Mouse (Mus musculus) neural tube, embryonic 13.5 days (tissue): ENCODE results near the gene Nadk. TPM values are rescaled to one million over a fixed set of nuclear protein-coding genes. Genes with fewer than 3 reads are reported as not detected.

Source experiments
- ATAC-seq: fragments of 200-750 bp; cut with Nextera tagmentation; 2 replicates; pipeline ENCODE4 v1.8.0; 2017; ENCODE audit warnings: low read depth, mild to moderate bottlenecking, moderate TSS enrichment, moderate library complexity
- H3K27ac ChIP-seq: fragments of 300-500 bp; sonication (generic); replicated peaks from 2 replicates; pipeline ENCODE4 v1.5.1; 2015; ENCODE audit warnings: moderate library complexity, mild to moderate bottlenecking, inconsistent platforms
- H3K27me3 ChIP-seq: fragments of 300-500 bp; sonication (generic); 2 replicates; pipeline ENCODE4 v1.6.1; 2015; ENCODE audit warnings: mild to moderate bottlenecking, inconsistent platforms
- H3K36me3 ChIP-seq: fragments of 300-500 bp; sonication (generic); 2 replicates; pipeline ENCODE4 v1.6.1; 2015; ENCODE audit warnings: mild to moderate bottlenecking, inconsistent platforms
- H3K4me1 ChIP-seq: fragments of 300-500 bp; sonication (generic); replicated peaks from 2 replicates; pipeline ENCODE4 v1.6.1; 2015; ENCODE audit warnings: inconsistent platforms
- H3K4me2 ChIP-seq: fragments of 300-500 bp; sonication (generic); 2 replicates; pipeline ENCODE4 v1.6.1; 2015; ENCODE audit warnings: inconsistent platforms, mild to moderate bottlenecking, moderate library complexity
- H3K4me3 ChIP-seq: fragments of 300-500 bp; sonication (generic); 2 replicates; pipeline ENCODE4 v1.5.1; 2015; ENCODE audit warnings: mild to moderate bottlenecking, inconsistent platforms
- H3K9ac ChIP-seq: fragments of 300-500 bp; sonication (generic); 2 replicates; pipeline ENCODE4 v1.6.1; 2015; ENCODE audit warnings: moderate library complexity, mild to moderate bottlenecking, inconsistent platforms
- H3K9me3 ChIP-seq: fragments of 300-500 bp; sonication (generic); 2 replicates; pipeline ENCODE4 v1.6.1; 2016; ENCODE audit warnings: inconsistent platforms
- WGBS: fragments of 180-500 bp; shearing (Covaris S2); methylation state at CpG from one replicate; pipeline ENCODE4 v1.1.7; 2015; 5-methylcytosine and 5-hydroxymethylcytosine counted together
- polyA plus RNA-seq: library from polyadenylated mRNA; unstranded; fragments of >200 nt; fragmentation: Nextera tagmentation; extraction: Ambion mirVana; gene quantifications from 2 replicates; pipeline ENCODE4 v1.2.1, GENCODE M21; 2015

The Nadk gene
- polyA plus RNA-seq, 1 experiment from 2014 or later = 77.5 TPM

DNA sequence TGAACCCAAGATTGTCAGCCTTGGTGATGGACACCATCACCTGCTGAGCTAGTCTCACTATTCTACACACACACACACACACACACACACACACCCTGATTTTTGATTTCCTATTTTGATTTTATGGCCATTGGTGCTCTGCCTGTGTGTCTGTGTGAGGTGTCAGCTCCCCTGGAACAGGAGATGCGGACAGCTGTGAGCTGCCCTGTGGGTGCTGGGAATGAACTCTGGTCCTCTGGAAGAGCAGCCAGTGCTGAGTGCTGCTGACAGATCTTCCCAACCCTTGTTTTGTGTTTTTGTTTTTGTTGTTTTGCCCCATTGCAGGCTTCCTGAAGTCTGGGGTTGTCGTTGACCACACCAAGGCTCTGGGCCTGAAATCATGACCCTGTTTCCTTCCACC, 11.0 kb downstream of the Nadk start:
- 95% methylated on average over 2 of the region's 2 CpGs for WGBS
- ATAC-seq = no peak

DNA sequence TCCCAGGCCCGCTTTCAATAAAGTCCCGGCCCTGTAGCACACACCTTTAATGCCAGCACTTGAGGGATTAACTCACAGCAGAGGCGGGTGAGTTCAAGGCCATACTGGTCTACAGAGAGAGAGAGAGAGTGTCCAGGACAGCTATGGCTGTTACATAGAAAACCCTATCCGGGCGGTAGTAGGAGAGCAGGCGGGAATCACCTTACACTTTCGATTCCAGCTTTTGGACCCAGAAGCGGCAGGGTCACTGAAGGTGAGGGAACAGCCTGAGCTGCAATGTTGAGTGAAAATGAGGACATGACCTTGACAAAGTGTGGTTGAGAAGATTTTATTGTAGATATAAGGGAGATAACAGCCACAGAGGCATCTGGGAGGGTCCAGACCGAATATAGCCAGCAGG, 11.7 kb downstream of the Nadk start:
- Histone ChIP-seq H3K27ac (no peak overlapping the region), H3K4me3 (no peak overlapping the region), H3K4me1 (no peaks in the 10 kb centered on the region; the same call in 1 of the 2 replicates), H3K36me3 (peaks cover 30% of the 10 kb centered on the region), H3K27me3 (no peaks in the 10 kb centered on the region), H3K9me3 (no peaks in the 10 kb centered on the region), H3K4me2 (no peak overlapping the region), H3K9ac (no peak overlapping the region)
- ATAC-seq = no peak
- WGBS = 97% methylated on average over 9 of the region's 9 CpGs

More for the DNA sequence above, 11.0 kb downstream of the Nadk start:
- Histone ChIP-seq H3K9ac (no peak overlapping the region), H3K4me3 (no peak overlapping the region), H3K4me2 (no peak overlapping the region), H3K27me3 (no peaks in the 10 kb centered on the region), H3K27ac (no peak overlapping the region), H3K9me3 (no peaks in the 10 kb centered on the region), H3K4me1 (no peaks in the 10 kb centered on the region; the same call in none of the 2 replicates), H3K36me3 (peaks cover 23% of the 10 kb centered on the region)

GRCm38 (mm10) chr4:155574931-155575330, 12.8 kb downstream of the Nadk start:
- Histone ChIP-seq H3K4me2 (no peak overlapping the region), H3K27me3 (no peaks in the 10 kb centered on the region), H3K9ac (no peak overlapping the region), H3K4me1 (no peaks in the 10 kb centered on the region; the same call in 1 of the 2 replicates), H3K9me3 (no peaks in the 10 kb centered on the region), H3K27ac (no peak overlapping the region), H3K36me3 (peaks cover 40% of the 10 kb centered on the region), H3K4me3 (no peak overlapping the region)
- ATAC-seq = no peak
- 88% methylated on average over 11 of the region's 11 CpGs for WGBS

DNA sequence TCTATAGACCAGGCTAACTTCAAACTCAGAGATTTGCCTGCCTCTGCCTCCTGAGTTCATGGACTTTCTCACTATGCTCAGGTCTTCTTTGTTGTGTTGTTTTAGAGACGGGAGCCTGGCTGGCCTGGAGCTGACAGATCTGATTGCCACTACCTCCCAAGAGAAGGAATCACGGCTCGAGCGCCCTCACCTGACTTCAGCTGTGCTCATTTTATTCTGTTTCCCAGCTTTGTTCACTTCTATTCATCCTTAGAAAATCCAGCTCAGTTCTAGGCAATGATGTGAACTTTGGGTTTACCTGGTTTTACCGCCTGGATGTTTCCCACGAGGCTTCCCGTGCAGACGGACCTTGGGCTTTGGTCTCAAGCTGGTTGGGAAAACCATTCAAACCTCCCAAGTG, 13.3 kb downstream of the Nadk start:
- no peak overlapping the region for H3K4me3 ChIP-seq
- H3K4me2 ChIP-seq = no peak overlapping the region
- no peak for ATAC-seq
- H3K27me3 ChIP-seq = no peaks in the 10 kb centered on the region
- no peaks in the 10 kb centered on the region; the same call in 1 of the 2 replicates for H3K4me1 ChIP-seq
- no peak overlapping the region for H3K9ac ChIP-seq
- no peaks in the 10 kb centered on the region for H3K9me3 ChIP-seq
- 89% methylated on average over 8 of the region's 8 CpGs for WGBS
- H3K27ac ChIP-seq = no peak overlapping the region
- peaks cover 40% of the 10 kb centered on the region for H3K36me3 ChIP-seq

DNA sequence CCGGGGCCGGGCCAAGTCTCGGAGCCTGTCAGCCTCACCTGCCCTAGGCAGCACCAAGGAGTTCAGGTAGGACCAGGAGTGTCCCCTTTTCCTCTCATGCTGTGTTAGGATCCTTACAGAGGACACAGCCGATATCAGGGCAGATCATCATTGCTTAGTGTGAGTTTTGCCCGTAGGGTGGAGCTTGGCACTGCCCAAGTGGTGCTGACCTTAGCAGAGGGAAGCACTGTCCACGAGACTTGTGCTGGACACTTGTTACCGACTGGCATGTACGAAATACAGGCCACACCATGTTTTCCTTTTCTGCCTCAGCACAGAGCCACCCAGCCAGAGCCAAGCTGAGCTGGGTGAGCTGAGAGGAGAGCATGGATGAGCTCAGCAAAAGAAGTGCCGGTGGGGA, 15.0 kb downstream of the Nadk start:
- peaks cover 46% of the 10 kb centered on the region for H3K36me3 ChIP-seq
- no peaks in the 10 kb centered on the region for H3K4me1 ChIP-seq
- H3K4me3 ChIP-seq = no peak overlapping the region
- no peak overlapping the region for H3K9ac ChIP-seq
- no peak for ATAC-seq
- no peak overlapping the region for H3K27ac ChIP-seq
- H3K4me2 ChIP-seq = no peak overlapping the region
- no peaks in the 10 kb centered on the region for H3K9me3 ChIP-seq
- WGBS = 96% methylated on average over 9 of the region's 9 CpGs
- no peaks in the 10 kb centered on the region for H3K27me3 ChIP-seq

- H3K36me3 ChIP-seq = peaks cover 53% of the 10 kb centered on the region
- no peaks in the 10 kb centered on the region for H3K9me3 ChIP-seq
- H3K27ac ChIP-seq = no peak overlapping the region
- H3K4me3 ChIP-seq = no peak overlapping the region
- no peak for ATAC-seq
- WGBS = 91% methylated on average over 5 of the region's 5 CpGs
- H3K4me2 ChIP-seq = no peak overlapping the region
- no peaks in the 10 kb centered on the region for H3K4me1 ChIP-seq
- no peak overlapping the region for H3K9ac ChIP-seq
- H3K27me3 ChIP-seq = no peaks in the 10 kb centered on the region
Measured at GRCm38 (mm10) chr4:155577741-155578140, 15.6 kb downstream of the Nadk start.

GRCm38 (mm10) chr4:155578336-155579125, 16.4 kb downstream of the Nadk start:
- no peak overlapping the region for H3K27ac ChIP-seq
- WGBS = 90% methylated on average over 7 of the region's 7 CpGs
- no peak overlapping the region for H3K4me3 ChIP-seq
- no peaks in the 10 kb centered on the region for H3K27me3 ChIP-seq
- H3K9ac ChIP-seq = no peak overlapping the region
- H3K9me3 ChIP-seq = no peaks in the 10 kb centered on the region
- H3K4me2 ChIP-seq = no peak overlapping the region
- H3K4me1 ChIP-seq = no peaks in the 10 kb centered on the region
- peaks cover 58% of the 10 kb centered on the region for H3K36me3 ChIP-seq
- ATAC-seq = no peak

GRCm38 (mm10) chr4:155580420-155580819, 18.2 kb downstream of the Nadk start:
- 28% methylated on average over 1 of the region's 1 CpGs for WGBS
- no peaks in the 10 kb centered on the region for H3K4me1 ChIP-seq
- H3K9me3 ChIP-seq = no peaks in the 10 kb centered on the region
- no peaks in the 10 kb centered on the region for H3K27me3 ChIP-seq
- no peak overlapping the region for H3K9ac ChIP-seq
- no peak overlapping the region for H3K27ac ChIP-seq
- peaks cover 77% of the 10 kb centered on the region for H3K36me3 ChIP-seq
- H3K4me3 ChIP-seq = no peak overlapping the region
- no peak for ATAC-seq
- H3K4me2 ChIP-seq = no peak overlapping the region

DNA sequence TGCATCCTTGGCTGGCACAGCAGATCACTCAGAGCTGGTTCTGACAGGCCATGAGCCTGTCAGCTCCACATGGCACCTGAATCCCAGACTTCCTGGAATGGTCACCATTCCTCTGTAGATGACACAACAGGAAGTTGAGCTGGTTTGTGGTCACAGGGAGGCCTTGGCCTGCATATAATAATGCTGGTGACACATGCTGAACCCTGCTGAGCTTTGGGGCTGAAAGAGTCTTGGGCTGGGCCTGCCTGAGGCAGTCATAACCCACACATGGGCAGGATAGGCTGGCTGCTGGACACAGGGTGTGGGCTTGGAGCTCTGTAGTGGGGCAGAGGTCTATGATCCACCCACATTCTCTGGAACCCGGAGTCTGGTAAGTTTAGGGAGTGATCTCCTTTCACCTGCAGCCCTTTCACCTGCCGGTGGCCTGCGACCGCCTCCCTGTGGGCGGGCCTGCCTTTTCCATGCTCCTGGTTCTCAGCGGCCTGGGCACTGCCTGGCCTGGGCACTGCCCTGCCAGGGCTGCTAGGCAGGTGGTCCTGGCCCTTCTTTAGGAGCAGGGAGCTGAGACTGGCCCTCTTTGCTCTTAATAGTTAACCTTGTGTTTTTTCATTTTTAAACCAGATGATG, 20.2 kb downstream of the Nadk start:
- no peaks in the 10 kb centered on the region for H3K27me3 ChIP-seq
- H3K4me3 ChIP-seq = no peak overlapping the region
- H3K9ac ChIP-seq = no peak overlapping the region
- no peak overlapping the region for H3K27ac ChIP-seq
- H3K4me2 ChIP-seq = no peak overlapping the region
- no peaks in the 10 kb centered on the region for H3K4me1 ChIP-seq
- peaks cover 80% of the 10 kb centered on the region for H3K36me3 ChIP-seq
- 94% methylated on average over 6 of the region's 6 CpGs for WGBS
- ATAC-seq = no peak
- no peaks in the 10 kb centered on the region for H3K9me3 ChIP-seq

DNA sequence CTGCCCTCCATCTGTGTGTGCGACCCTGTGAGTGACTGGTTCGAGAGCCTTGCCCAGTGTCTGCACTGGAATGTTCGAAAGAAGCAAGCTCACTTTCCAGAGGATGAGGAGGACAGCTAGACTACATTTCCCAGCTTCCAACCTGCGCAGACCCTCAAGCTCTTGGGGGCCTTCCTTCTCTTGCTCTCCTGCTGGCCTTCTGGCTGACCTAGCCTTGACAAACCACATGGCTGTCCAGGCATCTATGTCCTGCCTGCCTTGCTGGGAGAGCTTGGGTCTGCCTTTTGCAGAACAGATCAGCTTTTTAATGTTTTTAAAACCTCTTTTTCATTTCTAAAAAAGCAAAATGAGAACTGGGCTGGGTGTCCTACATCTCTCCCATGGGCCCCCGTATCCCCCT, 27.2 kb downstream of the Nadk start:
- H3K4me1 ChIP-seq = no peaks in the 10 kb centered on the region

DNA sequence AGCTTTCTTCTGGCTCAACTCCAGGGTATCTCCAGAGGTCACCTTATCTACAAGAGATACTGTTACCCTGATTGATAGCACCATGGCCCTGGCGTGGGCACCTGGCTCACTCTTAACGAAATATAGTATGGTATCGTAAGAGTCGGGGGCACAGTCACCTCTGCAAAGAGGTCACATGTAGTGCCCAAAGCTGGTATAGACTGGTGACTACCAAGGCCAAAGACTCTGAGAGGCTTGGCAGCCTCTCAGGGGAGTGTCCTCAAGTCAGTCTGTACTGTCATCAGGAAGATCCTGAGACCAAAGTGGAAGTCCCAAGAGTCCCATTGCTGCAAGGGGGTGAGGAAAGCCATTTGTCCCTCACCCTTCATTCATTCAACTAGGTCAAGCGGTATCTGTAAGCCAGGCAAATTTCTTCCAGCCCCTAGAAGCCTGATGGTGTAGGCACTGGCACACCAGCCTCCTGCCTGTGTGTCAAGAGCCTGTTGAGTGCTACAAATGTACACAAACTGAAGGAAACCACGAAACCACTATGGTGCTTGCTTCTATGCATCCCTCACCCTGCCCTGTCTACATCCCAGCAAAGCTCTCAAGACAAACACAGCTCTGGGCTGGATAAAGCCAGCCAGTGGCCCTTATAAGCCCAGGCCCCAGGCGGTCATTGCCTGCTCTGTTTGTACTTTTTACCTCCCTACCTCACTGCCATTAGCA, 29.0 kb downstream of the Nadk start:
- no peaks in the 10 kb centered on the region for H3K9me3 ChIP-seq
- H3K4me1 ChIP-seq = no peaks in the 10 kb centered on the region
- H3K4me3 ChIP-seq = no peak overlapping the region
- no peak overlapping the region for H3K9ac ChIP-seq
- no peak for ATAC-seq
- no peak overlapping the region for H3K4me2 ChIP-seq
- H3K27ac ChIP-seq = no peak overlapping the region
- WGBS = 87% methylated on average over 7 of the region's 7 CpGs
- peaks cover 51% of the 10 kb centered on the region for H3K36me3 ChIP-seq
- H3K27me3 ChIP-seq = no peaks in the 10 kb centered on the region

More for the DNA sequence above, 27.2 kb downstream of the Nadk start:
- Histone ChIP-seq H3K27ac (no peak overlapping the region), H3K27me3 (no peaks in the 10 kb centered on the region), H3K36me3 (peaks cover 69% of the 10 kb centered on the region), H3K9me3 (no peaks in the 10 kb centered on the region), H3K9ac (no peak overlapping the region), H3K4me3 (no peak overlapping the region), H3K4me2 (no peak overlapping the region)
- ATAC-seq = no peak
- 92% methylated on average over 5 of the region's 5 CpGs for WGBS

DNA sequence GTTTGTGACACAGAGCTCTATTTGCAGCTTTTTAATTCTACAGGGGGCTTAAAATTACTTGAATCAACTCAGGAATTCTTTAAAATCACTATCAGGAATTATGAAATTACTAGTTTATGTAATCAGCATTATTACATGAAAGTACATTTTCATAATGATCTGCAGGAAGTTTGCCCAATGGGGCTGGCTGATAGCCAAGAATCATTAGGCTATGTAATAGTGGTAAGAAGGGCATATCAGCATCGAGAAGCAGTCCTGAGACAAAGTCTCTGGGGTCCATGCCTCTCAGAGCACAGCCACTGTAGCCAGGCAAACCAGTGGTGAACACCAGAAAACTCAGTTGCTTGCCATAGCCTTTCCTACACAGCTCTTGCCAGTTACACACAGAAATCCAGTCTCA, 31.6 kb downstream of the Nadk start:
- Histone ChIP-seq H3K4me2 (no peak overlapping the region), H3K36me3 (peaks cover 25% of the 10 kb centered on the region), H3K9ac (no peak overlapping the region), H3K9me3 (no peaks in the 10 kb centered on the region), H3K27ac (no peak overlapping the region), H3K4me3 (no peak overlapping the region), H3K27me3 (no peaks in the 10 kb centered on the region), H3K4me1 (no peaks in the 10 kb centered on the region)
- 45% methylated on average over 1 of the region's 1 CpGs for WGBS
- ATAC-seq = no peak
